Mouse (Mus musculus) liver, postnatal 0 days (tissue): ENCODE measurements around the gene Ciao2a. TPM values are rescaled to one million over a fixed set of nuclear protein-coding genes. Genes with fewer than 3 reads are reported as not detected.

Experiments
- ATAC-seq: fragments of 200-750 bp; cut with Nextera tagmentation; 2 replicates; pipeline ENCODE4 v1.8.0; 2017; ENCODE audit warnings: mild to moderate bottlenecking, moderate library complexity
- DNase-seq: peaks from one replicate; pipeline ENCODE4 v3.0.0-alpha.2; 2016
- H3K27ac ChIP-seq: fragments of 300-500 bp; sonication (generic); 2 replicates; pipeline ENCODE4 v1.5.1; 2014; ENCODE audit warnings: antibody characterized with exemption, moderate library complexity, mild to moderate bottlenecking, low read depth
- H3K27me3 ChIP-seq: fragments of 300-500 bp; sonication (generic); 2 replicates; pipeline ENCODE4 v1.6.1; 2014; ENCODE audit warnings: low read length, control low read depth, mixed read lengths; ENCODE audit not compliant: insufficient read depth
- H3K36me3 ChIP-seq: fragments of 300-500 bp; sonication (generic); replicated peaks from 2 replicates; pipeline ENCODE4 v1.6.1; 2014; ENCODE audit warnings: mild to moderate bottlenecking, control low read depth, low read length, moderate library complexity, mixed read lengths; ENCODE audit not compliant: insufficient read depth
- H3K4me1 ChIP-seq: fragments of 300-500 bp; sonication (generic); 2 replicates; pipeline ENCODE4 v1.6.1; 2014; ENCODE audit warnings: antibody characterized with exemption, mild to moderate bottlenecking, control low read depth; ENCODE audit not compliant: insufficient read depth
- H3K4me2 ChIP-seq: fragments of 300-500 bp; sonication (generic); 2 replicates; pipeline ENCODE4 v1.6.1; 2014; ENCODE audit warnings: low read depth, mild to moderate bottlenecking, low read length, moderate library complexity, mixed read lengths
- H3K4me3 ChIP-seq: fragments of 300-500 bp; sonication (generic); 2 replicates; pipeline ENCODE4 v1.5.1; 2014; ENCODE audit warnings: low read depth, low read length
- H3K9ac ChIP-seq: fragments of 300-500 bp; sonication (generic); replicated peaks from 2 replicates; pipeline ENCODE4 v1.6.1; 2014; ENCODE audit warnings: mild to moderate bottlenecking, moderate library complexity
- H3K9me3 ChIP-seq: fragments of 300-500 bp; sonication (generic); 2 replicates; pipeline ENCODE4 v1.6.1; 2016; ENCODE audit warnings: mild to moderate bottlenecking, control low read depth, low read length, mixed read lengths
- CTCF ChIP-seq: sonication (generic); IDR thresholded peaks from 2 replicates; pipeline ENCODE4 v1.5.1; 2016; ENCODE audit warnings: antibody characterized with exemption, low read depth
- EP300 ChIP-seq: IDR thresholded peaks from 2 replicates; pipeline ENCODE4 v1.6.1; 2016; ENCODE audit warnings: antibody characterized with exemption, low read depth, mild to moderate bottlenecking
- WGBS: fragments of 180-500 bp; shearing (Covaris S2); extraction: QIAGEN DNeasy Blood & Tissue Kit; methylation state at CpG from one replicate; pipeline ENCODE4 v1.1.7; 2014; ENCODE audit not compliant: insufficient replicate concordance; 5-methylcytosine and 5-hydroxymethylcytosine counted together
- polyA plus RNA-seq: library from polyadenylated mRNA; unstranded; fragments of >200 nt; fragmentation: Nextera tagmentation; extraction: Ambion mirVana; gene quantifications from 2 replicates; pipeline ENCODE4 v1.2.1, GENCODE M21; 2015

Gene Ciao2a
- polyA plus RNA-seq, 1 experiment from 2014 or later = 133 TPM

GRCm38 (mm10) chr9:66102668-66103067 is 23.7 kb upstream of the Ciao2a start:
- Histone ChIP-seq H3K9me3 (no peaks in the 10 kb centered on the region), H3K4me2 (no peak overlapping the region), H3K9ac (no peak overlapping the region), H3K4me1 (no peaks in the 10 kb centered on the region), H3K27ac (no peak overlapping the region), H3K4me3 (no peak overlapping the region), H3K27me3 (no peaks in the 10 kb centered on the region), H3K36me3 (peaks cover 78% of the 10 kb centered on the region)
- DNase-seq = no peak
- 85% methylated on average over 6 of the region's 6 CpGs for WGBS
- ATAC-seq = no peak
- TF ChIP-seq CTCF (no peak), EP300 (no peak)

GRCm38 (mm10) chr9:66104601-66105000 is 21.8 kb upstream of the Ciao2a start:
- no peaks in the 10 kb centered on the region for H3K9me3 ChIP-seq
- H3K4me3 ChIP-seq = no peak overlapping the region
- WGBS = 88% methylated on average over 4 of the region's 4 CpGs
- H3K4me2 ChIP-seq = no peak overlapping the region
- TF ChIP-seq EP300 (no peak), CTCF (no peak)
- no peak overlapping the region for H3K9ac ChIP-seq
- H3K27ac ChIP-seq = no peak overlapping the region
- ATAC-seq (no peak), DNase-seq (no peak)
- H3K36me3 ChIP-seq = peaks cover 85% of the 10 kb centered on the region
- no peaks in the 10 kb centered on the region for H3K27me3 ChIP-seq
- no peaks in the 10 kb centered on the region for H3K4me1 ChIP-seq

- no peak for TF ChIP-seq CTCF
- no peak for TF ChIP-seq EP300
- Histone ChIP-seq H3K4me1 (peaks cover 2% of the 10 kb centered on the region), H3K27ac (no peak overlapping the region), H3K4me3 (no peak overlapping the region), H3K9me3 (no peaks in the 10 kb centered on the region), H3K36me3 (peaks cover 80% of the 10 kb centered on the region), H3K4me2 (no peak overlapping the region), H3K27me3 (no peaks in the 10 kb centered on the region), H3K9ac (no peak overlapping the region)
- whole genome bisulfite sequencing = 89% methylated on average over 8 of the region's 8 CpGs
- DNase-seq (no peak), ATAC-seq (no peak)
These were observed 21.2 kb upstream of the Ciao2a start for GRCm38 (mm10) chr9:66105168-66105567.

- no peak overlapping the region for H3K9ac ChIP-seq
- DNase-seq = no peak
- peaks cover 10% of the 10 kb centered on the region for H3K4me1 ChIP-seq
- H3K36me3 ChIP-seq = peaks cover 45% of the 10 kb centered on the region
- ATAC-seq = no peak
- 89% methylated on average over 1 of the region's 1 CpGs for WGBS
- H3K9me3 ChIP-seq = no peaks in the 10 kb centered on the region
- no peak for TF ChIP-seq EP300
- TF ChIP-seq CTCF = no peak
- no peak overlapping the region for H3K4me2 ChIP-seq
- no peak overlapping the region for H3K27ac ChIP-seq
- no peaks in the 10 kb centered on the region for H3K27me3 ChIP-seq
- H3K4me3 ChIP-seq = no peak overlapping the region
These were observed 16.8 kb upstream of the Ciao2a start for GRCm38 (mm10) chr9:66109574-66109973.

DNA sequence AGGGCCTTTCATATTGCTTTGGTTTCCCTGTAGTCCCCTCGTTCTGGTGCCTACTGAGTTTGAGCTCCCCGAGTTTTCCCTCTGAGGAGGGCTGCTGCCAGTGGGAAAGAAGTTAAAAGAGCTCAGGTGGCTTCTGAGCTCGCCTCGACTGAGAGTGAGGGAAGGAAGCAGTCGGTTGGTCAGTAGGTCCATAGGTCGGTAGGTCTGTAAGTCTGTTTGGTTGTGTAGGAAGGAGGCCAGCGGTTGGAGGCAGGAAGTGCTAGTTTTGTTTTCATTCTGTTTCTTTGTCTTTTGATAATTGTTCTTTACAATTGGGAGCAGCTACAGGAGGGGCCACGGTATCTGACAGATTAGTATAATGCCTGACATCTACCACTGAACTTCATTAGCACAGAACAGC is 16.3 kb upstream of the Ciao2a start:
- 38% methylated on average over 8 of the region's 8 CpGs for WGBS
- peak overlapping the region; percentile 40; the same call in 1 of the 2 replicates for H3K27ac ChIP-seq

GRCm38 (mm10) chr9:66110611-66111379 is 15.6 kb upstream of the Ciao2a start:
- 79% methylated on average over 8 of the region's 8 CpGs for WGBS
- Histone ChIP-seq H3K9me3 (no peaks in the 10 kb centered on the region), H3K27ac (peak overlapping the region; percentile 40), H3K4me2 (no peak overlapping the region), H3K36me3 (peaks cover 40% of the 10 kb centered on the region), H3K27me3 (no peaks in the 10 kb centered on the region), H3K4me1 (peaks cover 14% of the 10 kb centered on the region), H3K9ac (no peak overlapping the region), H3K4me3 (no peak overlapping the region)
- TF ChIP-seq CTCF (no peak), EP300 (no peak)
- no peak for ATAC-seq
- no peak for DNase-seq

More for the DNA sequence above, 16.3 kb upstream of the Ciao2a start:
- no peak overlapping the region for H3K4me3 ChIP-seq
- peaks cover 43% of the 10 kb centered on the region for H3K36me3 ChIP-seq
- peaks cover 14% of the 10 kb centered on the region for H3K4me1 ChIP-seq
- H3K4me2 ChIP-seq = no peak overlapping the region
- no peaks in the 10 kb centered on the region for H3K27me3 ChIP-seq
- TF ChIP-seq CTCF (no peak), EP300 (no peak)
- H3K9ac ChIP-seq = no peak overlapping the region
- DNase-seq (no peak), ATAC-seq (no peak)
- no peaks in the 10 kb centered on the region for H3K9me3 ChIP-seq
